Mouse (Mus musculus) gastrocnemius, adult 8-10 months (tissue): ENCODE results near the gene Hipk4. TPM values are rescaled to one million over a fixed set of nuclear protein-coding genes. Genes with fewer than 3 reads are reported as not detected.

Experiments used
- DNase-seq, 2 experiments: peaks; one replicate each; pipeline ENCODE4 v3.0.0; 2022; ENCODE audit warnings: low spot score in 2 of 2
- total RNA-seq, 4 experiments: library from RNA; stranded (reverse); gene quantifications; 2 replicates each; pipeline ENCODE4 v1.2.4; 2022

Gene Hipk4
- total RNA-seq, 4 experiments from 2014 or later: 0.11 TPM; not detected in 3

DNA sequence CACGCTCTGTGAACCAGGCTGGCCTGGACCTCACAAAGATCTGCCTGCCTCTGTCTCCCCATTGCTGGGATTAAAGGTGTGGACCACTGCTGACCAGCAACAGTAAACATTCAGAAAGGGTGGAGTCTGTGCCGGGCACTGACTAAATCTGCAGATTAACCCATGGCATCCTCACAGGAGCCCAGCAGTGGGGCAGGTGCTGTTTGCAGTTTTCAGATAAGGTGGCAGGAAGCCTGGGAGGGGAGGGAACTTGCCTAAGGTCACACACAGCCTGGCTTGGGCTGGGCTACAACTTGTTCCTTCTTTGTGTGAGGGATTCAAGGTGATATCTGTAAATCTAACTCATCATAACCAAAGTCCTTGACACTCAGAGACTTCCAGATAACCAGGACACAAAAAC is 17.5 kb downstream of the Hipk4 start:
- no peak for DNase-seq

DNA sequence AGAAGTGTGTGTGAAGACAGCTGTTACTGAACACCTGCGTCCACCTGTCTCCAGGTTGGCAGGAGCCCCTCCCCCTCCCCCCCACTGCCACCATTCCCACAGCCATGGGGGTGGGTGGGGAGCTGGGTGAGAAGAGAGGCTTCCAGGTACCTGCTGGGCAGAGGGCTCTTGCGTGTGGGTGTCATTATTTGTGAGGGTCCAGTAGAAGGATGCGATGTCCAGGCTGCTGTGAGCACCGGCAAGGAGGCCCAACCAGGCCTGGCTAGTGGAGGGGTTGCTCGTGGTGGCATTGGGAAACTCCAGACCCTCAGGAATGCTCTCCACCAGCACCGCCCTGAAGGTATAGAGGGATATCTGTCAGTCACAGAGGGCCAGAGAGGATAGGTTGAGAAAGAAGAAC is 17.9 kb downstream of the Hipk4 start:
- DNase-seq: no peak

- DNase-seq: no peak
Measured at GRCm38 (mm10) chr7:27541431-27541830, 18.4 kb downstream of the Hipk4 start.

- no peak for DNase-seq
Measured at GRCm38 (mm10) chr7:27541922-27542321, 18.9 kb downstream of the Hipk4 start.

GRCm38 (mm10) chr7:27542392-27543033 is 19.4 kb downstream of the Hipk4 start:
- peak; percentile 48 to 66 for DNase-seq

DNA sequence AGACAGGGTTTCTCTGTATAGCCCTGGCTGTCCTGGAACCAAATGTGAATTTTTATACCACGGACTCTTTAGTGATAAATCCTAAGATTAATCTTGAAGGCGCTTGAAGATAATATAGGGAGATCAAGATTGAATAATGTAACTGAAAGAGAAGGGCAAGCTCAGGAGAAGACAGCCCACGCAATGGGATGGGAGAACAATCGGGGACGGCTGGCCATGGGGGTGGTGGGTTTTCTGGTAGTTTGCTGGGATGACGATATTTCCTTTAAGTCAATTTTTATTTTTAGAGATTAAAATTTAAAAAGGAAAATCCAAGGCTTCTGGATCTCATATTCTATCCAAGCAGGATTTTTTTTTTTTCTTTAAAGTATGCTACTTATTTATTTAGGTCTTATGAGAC is 20.0 kb downstream of the Hipk4 start:
- no peak for DNase-seq

- no peak for DNase-seq
Measured at GRCm38 (mm10) chr7:27543851-27544250, 20.8 kb downstream of the Hipk4 start.

GRCm38 (mm10) chr7:27544675-27545370 is 21.8 kb downstream of the Hipk4 start:
- no peak for DNase-seq

GRCm38 (mm10) chr7:27549597-27549996 is 26.5 kb downstream of the Hipk4 start:
- no peak for DNase-seq

- DNase-seq: no peak
Measured at GRCm38 (mm10) chr7:27552070-27552469, 29.0 kb downstream of the Hipk4 start.

DNA sequence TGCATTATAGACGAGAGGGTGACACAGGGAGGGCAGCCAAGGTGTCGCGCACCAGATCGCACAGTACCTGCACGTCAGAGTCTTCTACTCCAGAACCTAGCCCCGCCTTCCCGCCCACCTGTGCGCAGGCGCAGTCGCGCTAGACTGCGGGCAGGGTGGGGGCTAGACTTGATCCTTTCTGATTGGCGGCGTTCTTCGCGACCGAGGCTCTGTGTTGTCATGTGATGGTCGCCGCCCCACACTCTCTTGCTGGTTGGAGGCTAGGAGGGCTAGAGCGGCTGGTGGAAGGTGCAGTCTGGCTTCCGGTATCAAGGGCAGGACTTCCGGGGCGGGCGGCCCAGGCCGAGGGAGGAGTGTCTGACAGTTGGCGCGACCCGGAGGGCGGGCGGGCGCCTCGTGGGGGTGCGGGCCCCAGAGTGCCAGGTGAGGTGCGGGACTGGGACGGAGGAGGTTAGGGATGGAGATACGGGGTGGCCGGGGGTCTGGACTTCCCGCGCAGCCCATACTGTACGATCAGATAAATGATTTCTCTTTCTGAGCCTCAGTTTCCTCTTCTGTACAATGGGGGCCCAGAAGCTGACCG is 30.0 kb downstream of the Hipk4 start, which contains the start of the genes Pld3 and 2310022A10Rik:
Gene Pld3, minus strand, starts transcription at position 288 of the 583 bp plus-strand sequence.
Gene 2310022A10Rik, plus strand, starts transcription at position 303 of the 583 bp plus-strand sequence.
- peak; percentile 93 to 97 for DNase-seq

DNA sequence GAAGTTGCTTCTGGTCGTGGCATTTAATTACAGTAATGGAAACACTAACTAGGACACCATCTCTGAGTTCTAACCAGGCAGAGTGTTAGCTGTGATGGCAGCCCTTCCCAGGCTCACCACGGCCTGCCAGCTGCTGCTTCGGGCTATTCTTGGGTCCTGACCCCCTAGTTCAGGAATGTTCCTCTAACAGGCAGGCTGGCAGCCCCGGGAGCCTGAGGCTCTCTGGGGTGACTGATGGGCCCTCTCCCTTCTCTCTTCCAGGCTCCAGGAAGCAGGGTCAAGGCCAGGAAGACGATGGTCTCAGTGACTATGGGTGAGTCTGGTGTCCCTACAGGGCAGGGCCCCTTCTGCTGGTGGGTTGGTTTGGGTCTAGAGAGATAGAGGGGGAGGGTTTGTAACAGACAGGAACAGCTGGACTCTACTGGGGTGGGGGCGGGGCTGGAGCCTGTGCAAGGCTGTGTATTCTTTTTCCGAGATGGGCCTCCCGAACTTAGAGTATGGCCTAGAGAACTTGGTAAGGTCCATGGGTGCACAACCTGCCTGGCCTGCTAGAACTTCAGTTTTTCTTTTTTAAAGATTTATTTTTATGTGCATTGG is 37.3 kb downstream of the Hipk4 start:
- DNase-seq: peak; percentile 69 to 84

DNA sequence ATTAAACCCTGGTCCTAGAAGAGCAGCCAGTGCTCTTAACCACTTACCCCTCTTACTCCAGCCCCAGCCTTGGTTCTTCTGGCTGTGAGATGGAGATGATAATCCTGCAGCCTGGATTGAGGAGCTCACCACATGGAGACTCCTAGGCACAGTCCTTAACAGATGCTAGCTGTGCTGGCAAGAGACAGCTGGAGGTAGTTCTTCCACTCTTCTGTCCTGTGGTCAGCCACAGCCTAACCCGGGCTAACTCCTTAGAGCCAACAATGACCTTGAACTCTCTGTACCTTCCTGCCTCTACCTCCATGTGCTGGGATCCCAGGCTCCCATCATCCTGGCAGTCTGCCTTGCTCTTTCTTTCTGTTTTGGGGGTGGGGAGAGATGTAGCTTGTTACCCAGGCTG is 37.9 kb downstream of the Hipk4 start:
- no peak for DNase-seq

DNA sequence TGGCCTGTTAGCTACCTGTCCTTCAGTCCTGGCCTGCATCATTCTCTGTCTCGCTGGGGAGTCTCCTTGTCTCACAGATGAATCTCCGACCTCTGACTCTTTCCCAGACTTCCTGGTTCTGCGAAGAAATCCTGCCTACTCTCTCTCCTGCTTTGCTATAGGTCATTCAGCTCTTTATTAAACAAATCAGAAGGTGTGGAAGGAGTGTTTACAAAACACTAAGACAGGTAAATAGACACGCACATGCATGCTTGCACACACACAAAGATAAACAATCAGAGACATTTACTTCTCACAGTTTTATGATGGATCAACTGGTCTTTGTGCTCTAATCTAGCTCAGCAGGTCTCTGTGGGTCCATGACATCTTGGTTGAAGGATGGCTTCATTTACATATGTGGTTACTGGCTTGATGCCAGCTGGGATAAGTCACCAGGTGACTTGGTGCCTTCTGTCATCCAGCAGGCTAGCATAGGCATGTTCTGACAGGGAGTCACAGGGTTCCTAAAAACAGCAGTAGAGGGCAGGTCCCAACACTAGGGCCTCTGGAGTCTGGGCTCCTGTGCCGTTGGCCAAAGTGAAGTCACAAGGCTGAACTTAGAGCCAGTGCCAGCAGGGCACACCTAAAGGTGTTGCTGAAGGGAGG is 46.6 kb downstream of the Hipk4 start:
- DNase-seq: no peak

GRCm38 (mm10) chr7:27572133-27572532 is 49.1 kb downstream of the Hipk4 start:
- no peak for DNase-seq

GRCm38 (mm10) chr7:27574124-27574880 is 51.2 kb downstream of the Hipk4 start:
- no peak for DNase-seq

GRCm38 (mm10) chr7:27576914-27577313 is 53.8 kb downstream of the Hipk4 start:
- peak in 1 of 2 experiments; percentile 32 for DNase-seq

DNA sequence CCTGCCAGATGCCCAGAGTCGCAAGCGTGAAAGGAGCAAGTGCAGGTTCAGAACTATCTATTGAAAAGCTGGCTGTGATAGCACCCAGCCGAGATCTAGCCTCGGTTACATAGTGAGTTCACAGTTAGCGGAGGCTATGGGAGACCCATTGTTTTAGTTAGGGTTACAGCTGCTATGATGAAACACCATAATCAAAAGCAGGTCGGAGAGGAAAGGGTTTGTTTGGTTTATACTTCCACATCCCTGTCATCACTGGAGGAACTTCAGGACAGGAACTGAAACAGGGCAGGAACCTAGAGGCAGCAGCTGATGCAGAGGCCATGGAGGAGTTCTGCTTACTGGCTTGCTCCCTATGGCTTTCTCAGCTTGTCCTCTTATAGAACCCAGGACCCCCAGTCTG is 54.5 kb downstream of the Hipk4 start:
- DNase-seq: no peak

DNA sequence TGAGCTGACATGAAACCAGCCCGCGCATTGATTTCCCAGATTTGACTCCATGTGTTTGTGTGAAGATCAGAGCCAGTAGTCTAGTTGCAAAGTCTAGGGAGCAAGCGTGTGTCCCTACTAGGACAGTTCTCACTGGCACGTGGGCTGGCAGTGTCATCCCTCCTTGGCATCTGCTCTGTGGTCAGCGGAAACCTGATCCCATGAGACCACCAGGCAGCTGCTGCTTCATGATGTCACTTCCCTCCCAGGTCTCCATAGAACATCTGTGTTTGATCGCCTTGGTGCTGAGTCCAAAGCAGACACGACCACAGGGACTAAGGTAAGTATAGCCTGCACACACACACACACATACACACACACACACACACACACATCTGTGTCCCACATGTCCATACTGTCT is 55.4 kb downstream of the Hipk4 start:
- DNase-seq: no peak

DNA sequence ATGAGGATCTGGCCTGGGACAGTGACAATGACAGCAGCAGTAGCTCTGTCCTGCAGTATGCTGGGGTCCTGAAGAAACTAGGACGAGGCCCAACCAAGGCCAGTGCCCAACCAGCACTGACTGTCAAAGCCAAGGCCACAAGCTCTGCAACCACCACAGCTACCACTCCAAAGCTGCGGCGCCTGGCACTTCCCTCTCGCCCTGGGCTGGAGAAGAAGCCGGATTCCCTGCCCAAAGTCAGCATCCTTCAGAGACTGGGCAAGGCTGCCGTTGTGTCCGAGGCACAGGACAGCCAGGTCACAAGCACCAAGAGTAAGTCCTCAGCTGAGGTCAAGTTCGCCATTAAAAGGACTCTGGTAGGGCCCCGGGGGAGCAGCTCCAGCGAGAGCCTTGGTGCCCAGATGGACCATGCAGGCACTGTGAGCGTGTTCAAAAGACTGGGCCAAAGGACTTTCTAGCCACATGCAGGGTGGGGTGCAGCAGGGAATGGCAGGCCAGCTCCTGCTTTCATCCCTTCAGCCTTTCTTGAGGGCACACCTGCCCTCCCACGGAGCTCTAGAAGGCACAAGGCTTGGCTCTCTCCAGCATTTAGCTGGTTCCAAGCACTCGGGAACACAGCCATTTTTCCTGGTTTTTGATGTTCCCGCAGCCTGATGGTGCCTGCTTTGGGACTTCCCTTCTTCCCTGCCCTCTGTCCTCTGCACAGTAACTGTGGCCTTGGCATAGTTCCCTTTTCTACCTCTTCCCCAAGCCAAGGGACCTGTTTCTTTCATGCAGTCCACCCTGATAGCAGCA is 57.5 kb downstream of the Hipk4 start:
- DNase-seq: no peak
